Mouse (Mus musculus) layer of hippocampus, postnatal 25 days (tissue): ENCODE measurements around the gene Pfkfb2. TPM values are rescaled to one million over a fixed set of nuclear protein-coding genes. Genes with fewer than 3 reads are reported as not detected.
A peak's percentile ranks its signal among the peaks of the same experiment; 100 is the strongest.

ENCODE experiments used
- DNase-seq, 2 experiments: peaks; one replicate each; pipeline ENCODE4 v3.0.0; 2022; ENCODE audit warnings: mixed read lengths in 2 of 2, low spot score in 1 of 2; ENCODE audit errors: extremely low spot score in 1 of 2
- total RNA-seq, 2 experiments: library from RNA; stranded (reverse); gene quantifications; 2 replicates each; pipeline ENCODE4 v1.2.3; 2021

The Pfkfb2 gene
- total RNA-seq, 2 experiments from 2014 or later: 38.6 to 53.6 TPM

DNA sequence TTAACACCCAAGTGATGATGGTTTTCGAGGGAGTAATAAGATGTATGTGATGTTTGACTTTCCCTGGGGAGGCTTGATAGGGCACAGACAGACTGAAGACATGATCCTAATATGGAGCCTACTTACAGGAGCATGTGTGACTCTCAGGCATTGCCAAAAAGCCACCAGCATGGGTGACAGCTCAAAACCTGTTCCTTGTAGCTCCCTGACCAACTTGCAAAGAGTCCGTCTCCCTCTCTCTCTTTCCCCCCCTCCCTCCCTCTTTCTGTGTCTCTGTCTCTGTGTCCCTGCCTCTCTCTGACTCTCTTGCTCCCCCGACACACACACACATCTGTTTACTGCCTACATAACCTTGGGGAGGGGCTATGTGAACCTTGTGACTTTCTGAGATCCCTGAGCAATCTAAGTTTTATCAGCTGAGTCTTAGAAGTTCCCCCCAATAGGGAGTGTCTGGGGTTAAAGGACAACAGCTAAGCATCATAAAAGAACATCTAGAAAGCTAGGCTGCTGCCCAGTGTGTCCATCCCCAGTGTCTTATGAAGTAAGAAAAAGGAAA is 9.6 kb upstream of the Pfkfb2 start:
- DNase-seq: no peak

GRCm38 (mm10) chr1:130737916-130738315 is 8.9 kb upstream of the Pfkfb2 start:
- no peak for DNase-seq

- no peak for DNase-seq
Observed at GRCm38 (mm10) chr1:130737411-130737881, 8.4 kb upstream of the Pfkfb2 start.

DNA sequence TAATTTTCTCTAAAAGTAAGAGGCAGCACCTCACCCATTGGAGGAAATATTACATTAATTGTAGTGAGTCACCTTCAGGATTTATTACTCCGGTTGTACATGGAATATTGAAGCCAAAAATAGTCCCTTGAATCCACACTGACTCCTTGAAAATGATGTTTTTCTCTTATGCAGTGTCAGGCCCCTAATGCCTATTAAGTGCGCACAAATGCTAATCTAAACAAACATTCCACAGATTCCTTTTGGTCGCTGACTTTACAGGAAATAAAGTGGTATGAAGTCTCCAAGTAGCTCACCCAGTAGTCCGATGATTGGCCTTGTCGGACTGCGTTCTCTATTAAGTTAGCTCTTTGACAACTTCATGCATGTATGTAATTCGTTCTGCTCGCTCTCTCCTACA is 5.8 kb upstream of the Pfkfb2 start:
- DNase-seq: no peak

DNA sequence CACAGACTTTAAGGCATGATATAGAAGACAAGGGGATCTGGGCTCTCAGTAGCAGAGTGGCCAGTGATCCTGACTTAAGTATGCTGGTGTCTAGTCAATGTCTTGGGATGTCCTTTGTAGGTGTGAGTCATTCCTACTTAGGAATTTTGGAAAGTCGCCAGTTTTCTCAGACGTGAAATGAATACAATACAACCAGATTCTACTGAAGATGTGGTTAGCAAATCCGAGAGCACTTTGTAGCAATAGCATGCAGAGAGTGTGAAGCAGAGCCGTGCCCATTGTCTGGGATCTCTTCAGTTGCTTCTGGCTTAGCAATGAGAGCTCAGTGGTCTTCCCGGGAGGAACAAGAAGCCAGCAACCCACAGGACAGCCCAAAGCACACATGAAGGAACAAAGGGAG is 5.4 kb upstream of the Pfkfb2 start:
- DNase-seq: no peak

- no peak for DNase-seq
Observed at GRCm38 (mm10) chr1:130733671-130734070, 4.6 kb upstream of the Pfkfb2 start.

DNA sequence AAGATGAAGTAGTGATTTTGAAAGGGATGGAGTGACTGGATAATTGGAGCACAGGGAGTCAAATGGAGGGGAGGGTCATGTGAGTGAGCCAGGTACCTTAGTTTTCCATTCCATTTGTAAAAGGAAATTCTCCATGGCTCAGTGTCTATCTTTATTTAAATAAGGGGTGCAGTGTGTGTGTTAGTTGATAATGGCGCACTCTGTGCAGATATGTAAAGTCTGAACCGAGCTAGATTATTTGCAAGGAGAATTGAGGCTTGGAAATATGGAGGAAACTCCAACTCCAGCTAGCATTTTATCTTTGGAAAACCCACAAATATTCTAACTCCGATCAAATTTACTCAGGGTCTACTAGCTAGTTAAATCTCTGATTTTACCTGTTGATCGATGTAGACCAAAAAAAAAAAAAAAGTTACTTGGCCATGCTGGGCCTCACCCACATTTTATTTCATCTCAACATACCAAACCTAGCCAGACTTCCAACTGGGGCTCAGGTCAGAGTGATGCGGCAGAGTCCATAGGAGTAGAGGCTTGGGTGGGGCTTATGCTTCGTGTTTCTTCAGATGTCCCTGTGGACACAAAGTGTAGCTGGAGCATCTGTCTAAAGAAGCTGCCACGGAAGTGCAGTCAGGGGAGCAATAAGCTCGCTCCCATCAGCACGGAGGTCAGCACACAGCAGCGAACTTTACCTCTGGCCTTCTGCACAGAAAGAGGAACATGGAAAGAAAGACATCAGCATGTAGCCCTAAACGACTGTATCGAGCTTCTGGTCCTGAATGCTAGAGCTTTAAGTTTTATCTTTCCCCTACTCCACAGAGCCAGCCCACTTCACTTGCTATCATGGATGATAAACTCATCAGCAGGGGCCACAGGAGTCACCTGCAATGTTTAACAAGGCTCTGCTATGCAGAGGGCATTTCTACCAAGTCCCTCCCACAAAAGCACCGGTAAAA is 3.9 kb upstream of the Pfkfb2 start:
- no peak for DNase-seq

DNA sequence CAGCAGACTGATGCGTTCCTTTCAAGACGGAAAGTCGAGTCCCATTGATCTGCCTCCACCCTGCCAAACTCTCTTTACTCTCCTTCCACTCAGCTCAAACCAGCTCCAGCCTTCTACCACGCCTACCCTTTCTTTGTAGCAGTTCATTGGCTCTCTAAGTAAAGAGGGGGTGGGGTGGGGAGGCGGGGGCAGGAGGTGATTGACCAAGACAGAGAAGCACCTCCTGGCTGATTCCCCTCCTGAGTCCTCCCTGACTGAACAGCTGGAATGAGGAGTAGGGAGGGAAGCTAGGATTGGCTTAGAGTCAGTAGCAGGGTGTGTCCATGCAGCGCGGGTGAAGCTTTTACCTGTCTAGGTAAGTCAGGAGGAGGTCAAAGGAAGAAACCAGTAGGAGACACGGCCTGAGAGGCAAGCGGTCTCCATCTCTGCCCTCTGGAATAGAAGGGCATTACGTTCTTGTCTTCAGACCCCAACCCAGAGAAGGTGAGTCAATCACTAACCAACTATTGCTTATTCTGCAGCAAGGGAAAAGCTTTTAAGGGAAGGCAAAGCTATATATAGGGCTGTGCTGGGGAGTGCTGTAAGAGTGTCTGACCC is 2.8 kb upstream of the Pfkfb2 start, which contains the start of gene AA986860:
Gene AA986860, plus strand, starts transcription at position 236 of the 597 bp plus-strand sequence.
- DNase-seq: no peak

DNA sequence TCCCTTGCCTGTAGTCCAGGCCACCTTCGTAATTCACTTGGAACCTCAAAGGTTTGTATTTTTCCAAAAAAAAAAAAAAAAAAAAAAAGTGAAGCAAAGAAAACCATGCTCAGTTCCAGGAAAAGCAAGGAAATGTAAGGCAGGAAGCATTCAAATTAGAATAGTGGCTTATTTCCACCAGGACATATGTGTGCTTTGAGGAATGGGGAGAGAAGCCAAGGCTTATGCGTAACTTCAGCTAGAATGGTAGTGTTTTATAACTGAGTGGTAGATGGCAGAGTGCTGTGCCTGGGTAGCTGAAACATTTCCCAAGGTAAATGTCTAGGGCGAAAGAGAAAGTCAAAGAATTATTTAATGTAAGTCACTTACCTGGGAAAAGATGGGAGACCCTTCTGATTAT is 345 bp downstream of the Pfkfb2 start:
- DNase-seq: no peak

DNA sequence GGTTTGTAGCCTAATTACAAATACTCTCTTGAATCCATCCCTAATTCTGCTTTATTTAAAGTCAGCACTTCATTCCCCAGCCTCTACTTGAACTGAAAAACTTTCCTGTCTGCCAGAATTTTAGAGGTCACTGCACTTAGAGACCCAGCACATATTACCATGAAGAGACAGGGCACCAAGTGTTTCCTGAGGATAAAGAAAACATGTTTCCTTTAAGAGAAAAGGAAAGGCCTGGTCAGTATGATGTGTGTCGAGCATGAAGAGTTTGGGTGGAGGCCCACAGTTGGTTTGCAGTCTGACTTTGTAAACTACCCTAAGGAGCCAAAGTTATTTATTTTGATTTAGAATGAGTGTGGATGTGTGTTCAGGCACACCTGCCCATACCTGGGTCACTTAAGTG is 983 bp downstream of the Pfkfb2 start:
- DNase-seq: no peak

DNA sequence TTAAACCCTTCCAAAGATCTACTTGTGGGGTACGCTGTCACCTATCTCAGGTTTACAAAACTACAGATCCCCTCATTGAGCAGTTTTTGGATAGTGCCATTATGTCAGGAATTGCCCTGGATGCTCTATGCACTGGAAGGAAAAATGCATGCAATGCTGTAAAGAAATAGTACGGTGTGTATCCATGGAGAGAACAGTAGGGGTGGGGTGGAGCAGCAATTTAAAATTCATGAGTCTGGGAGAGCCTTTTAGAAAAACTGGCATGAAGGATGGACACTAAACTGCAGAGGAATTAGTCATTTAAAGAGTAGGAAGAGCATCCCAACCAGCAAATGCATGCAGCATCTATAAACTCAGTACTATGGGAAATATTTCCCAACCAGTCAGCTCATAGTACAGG is 2.7 kb downstream of the Pfkfb2 start:
- no peak for DNase-seq

DNA sequence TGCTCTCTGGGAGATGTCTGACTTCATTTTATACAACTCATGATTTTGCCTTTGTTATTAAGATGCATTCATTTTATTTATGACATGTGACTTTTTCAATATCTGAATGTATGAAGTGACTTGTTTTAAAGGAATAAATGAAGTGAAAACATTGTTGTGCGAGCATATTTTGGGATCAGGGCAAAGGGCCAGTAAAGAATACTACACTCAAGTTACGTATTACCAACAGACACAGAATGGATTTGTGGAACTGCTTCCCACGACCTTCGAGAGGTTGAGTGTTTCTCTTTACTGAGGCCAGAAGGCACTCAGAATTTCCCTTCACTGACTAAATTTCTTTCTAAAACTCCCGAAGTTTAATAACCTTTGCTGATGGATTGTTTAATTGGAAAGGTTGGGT is 4.8 kb downstream of the Pfkfb2 start:
- DNase-seq: no peak

DNA sequence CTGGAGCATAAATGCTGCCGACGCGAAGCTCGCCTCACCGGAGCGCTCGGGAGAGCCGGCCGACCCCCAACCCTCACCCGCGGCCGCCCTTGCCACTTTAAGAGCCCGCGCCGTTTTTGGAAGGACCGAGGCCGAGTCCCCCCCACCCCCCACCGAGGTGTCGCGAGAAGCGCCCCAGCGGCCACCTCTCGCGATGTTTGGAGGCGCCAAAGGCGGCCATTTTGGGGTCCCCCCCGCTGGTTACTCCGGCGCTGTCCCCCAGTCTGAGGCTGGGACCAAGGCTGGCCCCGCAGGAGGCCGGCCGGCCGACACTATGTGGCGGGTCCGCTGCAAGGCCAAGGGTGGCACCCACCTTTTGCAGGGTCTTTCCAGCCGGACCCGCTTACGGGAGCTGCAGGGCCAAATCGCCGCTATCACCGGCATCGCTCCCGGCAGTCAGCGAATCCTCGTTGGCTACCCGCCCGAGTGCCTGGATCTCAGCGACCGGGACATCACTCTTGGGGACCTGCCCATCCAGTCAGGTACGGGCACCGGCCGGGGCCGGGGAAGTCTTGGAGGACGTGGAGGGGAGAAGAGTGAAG is 11.7 kb downstream of the Pfkfb2 start, which contains the start of gene Yod1:
Gene Yod1, plus strand, starts transcription at position 37 of the 581 bp plus-strand sequence.
- DNase-seq: peak; percentile 84 to 89

DNA sequence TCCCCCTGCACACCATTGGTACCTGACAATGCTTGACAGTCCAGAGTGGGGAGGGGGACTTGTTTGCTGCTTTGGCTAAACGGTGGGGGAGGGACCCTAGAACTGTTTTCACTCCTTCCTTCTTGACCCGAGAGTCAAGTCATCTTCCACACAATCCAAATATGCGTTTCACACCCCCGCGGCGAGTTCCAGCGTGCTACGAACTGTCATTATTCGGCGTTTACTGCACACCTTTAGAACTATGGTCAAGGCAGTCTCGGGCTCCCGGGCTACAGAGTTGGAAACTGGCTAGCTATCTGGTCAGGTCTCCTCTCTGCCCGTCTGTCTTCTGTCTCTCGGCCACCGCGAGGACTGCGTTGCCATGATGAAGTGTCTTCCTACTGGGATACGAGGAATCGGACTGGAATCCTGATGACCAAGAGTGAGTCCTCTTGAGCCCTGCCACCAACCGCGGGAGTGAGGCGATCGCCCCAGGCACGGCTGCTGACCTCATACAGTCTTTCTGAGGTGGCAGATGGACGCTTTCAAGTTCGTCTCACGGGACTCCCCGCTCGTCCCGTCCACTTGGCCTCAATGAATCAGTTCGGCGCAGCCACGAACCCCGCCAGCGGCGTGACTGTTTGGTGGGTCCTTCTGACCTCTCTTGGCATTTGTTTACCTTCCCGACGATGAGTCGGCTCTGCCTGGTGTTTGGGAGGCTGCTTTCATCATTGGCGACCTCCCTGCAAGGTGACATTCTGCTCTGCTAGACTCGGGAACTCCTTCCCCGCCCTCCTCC is 12.4 kb downstream of the Pfkfb2 start:
- DNase-seq: peak in 1 of 2 experiments; percentile 33

DNA sequence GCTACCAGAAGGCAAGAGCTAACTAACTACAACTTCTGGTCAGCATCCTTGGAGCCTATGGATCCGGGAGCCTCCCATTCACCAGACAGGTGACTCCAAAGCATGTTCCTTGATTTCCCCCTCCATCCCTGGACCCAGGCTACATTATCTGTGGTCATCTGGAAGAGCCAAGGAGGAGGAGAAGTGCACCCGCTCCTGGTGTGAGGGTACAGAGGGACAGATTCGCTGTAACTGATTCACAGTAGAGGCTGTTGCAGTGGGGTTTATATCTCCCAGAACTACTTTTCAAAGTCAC is 12.9 kb downstream of the Pfkfb2 start:
- DNase-seq: no peak

DNA sequence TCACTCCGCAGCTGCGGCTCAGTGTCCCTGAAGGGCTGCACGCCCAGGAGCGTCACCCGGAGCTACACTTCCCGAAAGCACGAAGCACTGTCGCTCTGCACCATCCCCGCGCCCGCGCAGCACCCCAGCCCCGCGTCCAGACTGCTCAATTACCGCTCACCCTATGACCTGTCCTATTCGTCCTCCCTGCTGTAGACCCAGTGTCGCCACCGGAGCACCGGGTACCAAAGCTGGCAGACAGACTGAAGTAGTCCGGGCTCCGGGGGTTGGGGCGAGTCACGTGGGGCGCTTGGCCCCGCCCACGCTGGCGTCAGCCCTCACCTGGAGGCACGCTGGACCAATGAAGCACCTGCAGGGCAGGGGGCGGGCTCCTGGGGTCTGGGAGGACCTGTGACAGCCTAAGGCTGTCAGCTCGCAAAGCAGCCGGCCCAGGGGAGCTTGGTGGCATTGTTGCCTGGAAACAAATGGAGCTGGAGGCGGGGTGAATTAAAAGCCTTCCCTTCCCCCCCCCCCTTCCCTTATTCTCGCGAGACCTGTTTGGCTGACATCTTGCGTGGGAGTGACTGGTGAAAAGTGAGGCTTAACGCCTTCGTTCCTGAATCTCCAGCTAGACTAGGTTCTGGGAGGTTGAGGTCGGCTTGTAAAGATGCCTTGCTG is 13.4 kb downstream of the Pfkfb2 start, which contains the start of gene Gm29427:
Gene Gm29427, minus strand, starts transcription at position 239 of the 657 bp plus-strand sequence.
- peak; percentile 80 to 95 for DNase-seq

- no peak for DNase-seq
Observed at GRCm38 (mm10) chr1:130714046-130714445, 15.0 kb downstream of the Pfkfb2 start.

GRCm38 (mm10) chr1:130710283-130711080 is 18.6 kb downstream of the Pfkfb2 start:
- no peak for DNase-seq

GRCm38 (mm10) chr1:130703613-130704012 is 25.4 kb downstream of the Pfkfb2 start:
- DNase-seq: no peak
